Mouse (Mus musculus): Measurements from ENCODE around the gene Gosr1.

GRCm38 (mm10) chr11:76752276-76752675, 11.1 kb downstream of the Gosr1 start:
- TF ChIP-seq CTCF (IDR thresholded peaks at IDR 0.05; ENCODE audit: extremely low read depth, insufficient read length, insufficient replicate concordance, low read depth, low read length) (no peak), POLR2A (IDR thresholded peaks at IDR 0.05; ENCODE audit: low read depth, low read length) (no peak)

All from small intestine, adult 2 months (tissue).